Mouse (Mus musculus): Measurements from ENCODE around the gene Tepp. TPM values are rescaled to one million over a fixed set of nuclear protein-coding genes. Genes with fewer than 3 reads are reported as not detected.

The Tepp gene
- polyA plus RNA-seq (2016; fragmentation: Nextera tagmentation; extraction: Ambion mirVana), result 0.37 TPM in 1 of 2 replicates, not detected in the other

DNA sequence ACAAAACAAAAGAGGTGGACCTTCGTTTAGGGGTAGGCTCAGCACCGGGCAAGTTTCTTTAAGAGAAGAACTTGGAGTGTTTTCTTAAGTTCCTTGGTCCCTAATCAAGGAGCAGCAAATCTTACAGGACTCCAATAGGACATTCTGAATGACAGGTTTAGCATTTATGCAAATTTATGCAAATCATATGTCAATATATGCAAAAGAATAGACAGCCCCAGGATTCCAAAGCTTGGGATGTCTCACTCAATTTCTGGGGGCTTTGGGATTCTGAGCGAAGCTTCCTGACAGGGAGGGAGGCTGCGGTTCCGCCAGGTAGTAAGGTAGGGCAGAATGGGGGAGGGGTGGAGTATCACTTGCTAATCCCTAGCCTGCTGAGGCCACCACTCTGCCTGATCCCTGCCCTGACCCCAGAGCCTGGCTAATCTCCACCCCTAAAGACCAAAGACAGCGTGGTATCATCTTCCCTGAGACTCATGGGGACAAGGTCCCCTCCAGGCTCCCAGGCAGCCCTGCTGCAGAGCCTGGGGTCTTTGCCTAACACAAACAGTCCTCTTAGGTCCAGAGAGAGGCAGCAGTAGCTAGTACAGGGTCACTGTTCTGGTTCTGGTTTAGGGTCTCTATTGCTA, at the start of gene Tepp:
Gene Tepp (plus strand): TSS at position 225 of the 629 bp plus-strand sequence.
- WGBS, result 20% methylated on average over 6 of the region's 6 CpGs
- Histone ChIP-seq H3K4me3 (no peak within 1 kb of the TSS), H3K27ac (replicated peaks) (peak within 1 kb of the TSS; percentile 29), H3K9me3 (replicated peaks) (no peaks in the 10 kb centered on the region), H3K4me1 (peaks cover 15% of the 10 kb centered on the region), H3K27me3 (ENCODE audit: low read depth, poor library complexity, severe bottlenecking) (no peaks in the 10 kb centered on the region), H3K36me3 (no peaks in the 10 kb centered on the region)
- no peak for DNase-seq (ENCODE audit: low spot score)

DNA sequence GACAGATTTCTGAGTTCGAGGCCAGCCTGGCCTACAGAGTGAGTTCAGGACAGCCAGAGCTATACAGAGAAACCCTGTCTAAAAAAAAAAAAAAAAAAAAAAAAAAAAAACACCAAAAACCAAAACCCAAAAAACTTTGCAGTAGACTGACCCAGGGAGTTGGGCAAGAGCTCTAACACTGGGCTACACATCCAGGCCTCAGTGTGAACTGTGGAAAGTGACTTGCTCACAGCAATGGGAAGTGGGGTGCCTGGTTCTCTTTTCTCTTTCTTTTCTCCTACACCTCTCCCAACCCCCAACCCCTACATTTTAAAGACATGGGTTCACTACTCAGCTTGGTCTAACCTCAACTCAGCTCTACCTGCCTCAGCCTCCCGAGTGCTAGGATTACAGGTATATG, 48.2 kb upstream of the Tepp start:
- H3K4me3 ChIP-seq, result no peak overlapping the region
- no peaks in the 10 kb centered on the region for H3K4me1 ChIP-seq
- WGBS, result 83% methylated on average over 2 of the region's 2 CpGs
- no peak for DNase-seq (ENCODE audit: low spot score)
- no peaks in the 10 kb centered on the region for H3K27me3 ChIP-seq (ENCODE audit: low read depth, poor library complexity, severe bottlenecking)
- H3K27ac ChIP-seq (replicated peaks), result no peak overlapping the region
- no peaks in the 10 kb centered on the region for H3K36me3 ChIP-seq
- no peaks in the 10 kb centered on the region for H3K9me3 ChIP-seq (replicated peaks)

DNA sequence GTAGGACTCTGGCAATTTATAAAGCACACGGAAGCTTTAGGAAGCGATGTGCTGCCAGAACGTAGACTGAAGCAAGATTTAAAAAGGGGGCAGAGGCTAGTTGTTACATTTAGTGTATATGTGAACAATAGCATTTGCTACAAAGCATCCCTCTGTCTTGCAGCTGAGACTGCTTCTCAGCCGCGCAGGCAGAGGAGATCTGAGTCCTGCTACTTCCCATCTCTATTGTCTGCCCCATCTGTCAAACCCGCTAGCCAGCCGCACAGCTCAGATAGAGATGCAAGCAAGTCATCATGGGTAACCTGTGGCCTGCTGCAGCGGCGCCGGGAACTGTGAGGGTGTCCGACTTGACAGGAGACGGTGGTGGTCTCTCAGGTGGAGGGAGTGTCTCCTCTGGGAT, 39.9 kb upstream of the Tepp start:
- peak; percentile 18 for DNase-seq (ENCODE audit: low spot score)
- no peaks in the 10 kb centered on the region for H3K27me3 ChIP-seq (ENCODE audit: low read depth, poor library complexity, severe bottlenecking)
- no peak overlapping the region for H3K4me3 ChIP-seq
- H3K4me1 ChIP-seq, result peaks cover 14% of the 10 kb centered on the region
- H3K36me3 ChIP-seq, result no peaks in the 10 kb centered on the region
- 72% methylated on average over 12 of the region's 12 CpGs for WGBS
- no peak overlapping the region for H3K27ac ChIP-seq (replicated peaks)
- H3K9me3 ChIP-seq (replicated peaks), result no peaks in the 10 kb centered on the region

DNA sequence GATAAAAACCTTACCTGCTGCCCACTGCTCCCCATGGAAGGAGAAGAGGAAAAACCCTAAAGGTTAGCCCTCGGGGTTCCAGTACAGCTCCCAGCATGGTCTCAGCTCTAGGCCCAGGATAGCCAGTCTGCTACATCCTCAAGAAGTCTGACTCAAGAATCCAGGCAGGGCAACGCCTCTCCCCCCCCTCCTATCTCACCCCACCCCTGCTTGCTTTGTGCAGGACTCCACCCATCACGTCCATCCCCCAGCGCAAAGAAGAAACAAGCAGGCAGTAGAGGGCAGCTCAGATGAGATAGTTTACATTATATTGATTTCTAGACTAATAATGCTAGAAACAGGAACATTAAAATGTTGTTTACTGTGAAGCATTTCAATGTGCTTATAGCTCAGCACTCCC, 38.5 kb upstream of the Tepp start:
- Histone ChIP-seq H3K27ac (replicated peaks) (no peak overlapping the region), H3K27me3 (ENCODE audit: low read depth, poor library complexity, severe bottlenecking) (no peaks in the 10 kb centered on the region), H3K36me3 (no peaks in the 10 kb centered on the region), H3K4me3 (no peak overlapping the region), H3K4me1 (peaks cover 17% of the 10 kb centered on the region), H3K9me3 (replicated peaks) (no peaks in the 10 kb centered on the region)
- DNase-seq (ENCODE audit: low spot score), result no peak
- WGBS, result 41% methylated on average over 4 of the region's 4 CpGs

DNA sequence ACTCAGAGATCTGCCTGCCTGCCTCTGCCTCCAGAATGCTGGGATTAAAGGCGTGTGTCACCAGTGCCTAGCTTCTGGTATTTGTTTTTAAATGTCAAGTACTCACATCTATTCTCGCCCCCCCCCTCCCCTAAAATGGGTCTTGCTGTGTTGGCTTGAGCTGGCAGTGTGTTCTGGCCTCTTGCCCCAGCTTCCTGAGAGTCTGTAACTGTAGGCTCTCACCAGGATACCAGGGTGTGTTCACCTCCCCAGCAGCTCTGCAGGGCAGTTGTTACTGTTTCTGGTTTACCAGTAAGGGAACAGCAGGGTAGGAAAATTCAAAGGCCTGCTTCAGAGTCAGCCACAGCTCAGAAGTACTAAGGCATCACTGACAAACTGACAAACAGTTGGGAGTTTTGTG, 37.5 kb upstream of the Tepp start:
- DNase-seq (ENCODE audit: low spot score), result no peak
- H3K9me3 ChIP-seq (replicated peaks), result no peaks in the 10 kb centered on the region
- H3K36me3 ChIP-seq, result no peaks in the 10 kb centered on the region
- H3K27me3 ChIP-seq (ENCODE audit: low read depth, poor library complexity, severe bottlenecking), result no peaks in the 10 kb centered on the region
- 0 out of 2 replicates have a peak overlapping the region, but pooled peaks have one; percentile 23 for H3K27ac ChIP-seq (replicated peaks)
- H3K4me3 ChIP-seq, result no peak overlapping the region
- peaks cover 17% of the 10 kb centered on the region for H3K4me1 ChIP-seq
- WGBS, result 39% methylated on average over 2 of the region's 2 CpGs

DNA sequence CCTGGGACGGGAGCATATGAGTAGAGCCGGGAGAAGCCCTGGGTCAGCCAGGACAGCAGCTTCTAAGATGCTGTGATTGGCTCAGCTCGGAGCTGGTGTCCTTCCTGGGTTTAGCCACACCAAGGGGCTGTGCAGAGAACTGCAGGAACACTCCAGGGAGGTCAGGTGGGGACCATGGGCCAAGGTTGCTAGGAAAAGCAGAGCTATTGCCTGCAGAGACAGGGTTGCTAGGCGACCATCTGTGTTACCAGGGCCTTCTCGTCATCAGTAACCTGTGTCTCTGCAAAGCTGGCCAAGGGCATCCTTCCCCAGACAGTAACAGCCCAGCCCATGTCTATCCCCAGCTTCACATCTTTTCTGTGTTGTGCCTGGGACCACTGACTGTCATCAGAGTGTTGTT, 28.9 kb upstream of the Tepp start:
- Histone ChIP-seq H3K27ac (replicated peaks) (no peak overlapping the region), H3K9me3 (replicated peaks) (no peaks in the 10 kb centered on the region), H3K4me3 (no peak overlapping the region), H3K4me1 (no peaks in the 10 kb centered on the region), H3K27me3 (ENCODE audit: low read depth, poor library complexity, severe bottlenecking) (no peaks in the 10 kb centered on the region), H3K36me3 (no peaks in the 10 kb centered on the region)
- DNase-seq (ENCODE audit: low spot score), result no peak
- 68% methylated on average over 5 of the region's 5 CpGs for WGBS

DNA sequence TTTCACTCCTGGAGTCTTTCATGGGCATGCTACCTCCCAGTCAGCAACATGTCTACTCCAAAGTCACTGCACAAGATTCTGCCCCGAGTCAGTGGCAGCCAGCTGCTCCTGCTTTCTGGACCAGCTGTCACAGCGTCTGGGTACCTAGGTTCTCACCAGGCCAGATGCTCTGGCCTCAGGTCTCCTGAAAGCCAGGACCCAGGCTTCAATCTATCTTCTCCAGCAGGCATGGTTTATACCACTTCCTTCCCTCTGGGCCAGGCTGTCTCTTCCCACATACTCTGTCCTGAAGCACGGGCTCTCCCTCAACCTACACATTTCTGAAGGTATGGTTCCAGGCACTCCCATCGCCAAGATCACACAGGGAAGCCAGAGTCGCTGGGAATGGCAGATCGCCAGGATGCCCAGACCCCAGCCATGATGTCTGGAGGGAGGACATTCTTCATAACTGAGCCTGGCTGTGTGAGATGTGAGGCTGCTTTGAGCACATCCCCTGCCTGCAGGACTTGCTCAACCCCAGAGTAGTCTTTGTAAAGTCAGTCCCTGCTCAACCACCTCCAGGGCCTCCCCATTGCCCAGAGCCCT, 21.2 kb upstream of the Tepp start:
- no peaks in the 10 kb centered on the region for H3K36me3 ChIP-seq
- 84% methylated on average over 6 of the region's 6 CpGs for WGBS

DNA sequence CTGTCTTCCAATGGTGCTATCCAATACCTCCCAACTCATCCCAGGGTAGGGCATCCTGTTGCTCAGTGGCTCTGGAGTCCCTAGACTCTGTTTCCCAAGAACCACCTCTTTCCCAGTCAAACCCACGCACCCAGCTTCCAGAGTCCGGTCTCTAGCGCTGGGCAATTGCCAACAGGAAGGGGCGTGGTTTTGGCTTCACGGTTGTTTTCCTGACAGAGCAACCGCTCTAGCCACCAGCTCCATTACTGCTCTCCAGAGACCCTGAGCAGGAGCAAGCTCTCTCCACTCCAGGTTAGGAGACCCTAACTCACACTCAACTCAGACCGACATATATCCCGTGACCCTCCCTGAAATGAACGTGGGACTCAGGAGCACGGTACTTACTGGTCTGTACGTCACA, 17.2 kb upstream of the Tepp start:
- Histone ChIP-seq H3K36me3 (no peaks in the 10 kb centered on the region), H3K27me3 (ENCODE audit: low read depth, poor library complexity, severe bottlenecking) (no peaks in the 10 kb centered on the region), H3K4me3 (no peak overlapping the region), H3K4me1 (peaks cover 5% of the 10 kb centered on the region; the same call in 1 of the 2 replicates), H3K9me3 (replicated peaks) (no peaks in the 10 kb centered on the region), H3K27ac (replicated peaks) (no peak overlapping the region)
- 82% methylated on average over 11 of the region's 11 CpGs for whole genome bisulfite sequencing
- DNase-seq (ENCODE audit: low spot score), result no peak

More for the DNA sequence above, 21.2 kb upstream of the Tepp start:
- H3K4me3 ChIP-seq, result no peak overlapping the region
- no peak for DNase-seq (ENCODE audit: low spot score)
- H3K9me3 ChIP-seq (replicated peaks), result no peaks in the 10 kb centered on the region
- no peak overlapping the region for H3K27ac ChIP-seq (replicated peaks)
- H3K4me1 ChIP-seq, result no peaks in the 10 kb centered on the region
- no peaks in the 10 kb centered on the region for H3K27me3 ChIP-seq (ENCODE audit: low read depth, poor library complexity, severe bottlenecking)

DNA sequence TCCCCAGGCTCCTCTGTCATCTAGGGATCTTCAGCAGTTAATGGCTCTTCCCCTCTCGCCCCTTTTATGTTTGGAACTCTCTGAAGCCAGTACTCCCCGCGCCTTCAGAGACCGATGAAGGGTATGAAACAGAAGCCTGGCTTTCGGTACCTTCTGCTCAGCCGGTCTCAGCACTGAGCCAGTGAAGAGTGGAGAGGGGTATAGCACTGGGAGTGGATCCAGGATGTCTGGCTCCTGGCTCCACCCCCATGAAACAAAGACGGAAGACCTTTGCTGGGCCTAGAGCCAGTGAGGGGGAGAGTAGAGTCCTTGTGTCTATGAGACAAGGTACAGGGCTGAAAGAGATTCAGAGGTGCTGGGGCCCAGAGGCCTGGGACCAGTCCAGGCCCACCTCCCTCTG, 16.5 kb upstream of the Tepp start:
- no peak for DNase-seq (ENCODE audit: low spot score)
- H3K27ac ChIP-seq (replicated peaks), result no peak overlapping the region
- no peaks in the 10 kb centered on the region for H3K36me3 ChIP-seq
- H3K9me3 ChIP-seq (replicated peaks), result no peaks in the 10 kb centered on the region
- H3K4me3 ChIP-seq, result no peak overlapping the region
- H3K4me1 ChIP-seq, result peaks cover 5% of the 10 kb centered on the region; the same call in 1 of the 2 replicates
- no peaks in the 10 kb centered on the region for H3K27me3 ChIP-seq (ENCODE audit: low read depth, poor library complexity, severe bottlenecking)
- 71% methylated on average over 7 of the region's 7 CpGs for WGBS

DNA sequence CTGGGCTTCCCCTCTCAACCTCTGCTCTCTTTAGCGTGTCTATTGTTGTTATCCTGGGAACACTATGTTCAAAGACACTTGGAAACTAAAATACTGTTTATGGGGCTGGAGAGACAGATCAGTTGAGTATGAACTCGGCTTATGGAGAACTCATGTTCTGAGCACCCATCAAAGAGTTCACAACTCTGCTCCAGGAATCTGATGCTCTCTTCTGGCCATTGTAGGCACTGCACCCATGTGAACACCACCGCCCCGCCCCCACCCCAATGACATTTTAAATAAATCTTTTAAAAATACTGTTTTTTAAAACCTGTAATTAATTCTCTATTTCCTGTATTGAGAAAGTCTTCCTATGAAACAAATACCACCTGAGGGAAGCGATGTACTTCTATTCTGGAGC, 8.0 kb upstream of the Tepp start:
- Histone ChIP-seq H3K4me1 (peaks cover 3% of the 10 kb centered on the region; the same call in 1 of the 2 replicates), H3K9me3 (replicated peaks) (no peaks in the 10 kb centered on the region), H3K36me3 (no peaks in the 10 kb centered on the region), H3K4me3 (no peak overlapping the region), H3K27ac (replicated peaks) (no peak overlapping the region), H3K27me3 (ENCODE audit: low read depth, poor library complexity, severe bottlenecking) (no peaks in the 10 kb centered on the region)
- DNase-seq (ENCODE audit: low spot score), result no peak
- 26% methylated on average over 5 of the region's 5 CpGs for WGBS

DNA sequence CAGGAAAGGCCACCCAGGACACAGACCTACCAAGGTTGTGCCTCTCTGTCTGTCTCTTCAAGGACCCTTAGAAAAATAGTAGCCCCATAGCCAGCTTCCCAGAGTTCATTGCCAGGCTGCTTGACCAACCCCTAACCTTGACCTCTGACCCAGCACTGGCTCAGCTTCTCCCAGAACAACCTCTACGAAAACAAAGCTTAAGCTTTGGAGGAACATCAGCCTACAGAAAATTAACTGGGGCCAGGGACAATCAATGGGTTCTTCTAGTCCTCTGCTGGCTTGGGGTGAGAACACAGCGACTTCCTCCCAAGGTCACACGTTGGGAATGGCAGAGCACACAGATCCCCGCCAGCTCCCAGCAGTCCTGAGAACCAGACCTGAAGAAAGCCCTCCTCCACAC, 4.8 kb upstream of the Tepp start:
- Histone ChIP-seq H3K4me3 (no peak overlapping the region), H3K36me3 (no peaks in the 10 kb centered on the region), H3K4me1 (peaks cover 5% of the 10 kb centered on the region), H3K27ac (replicated peaks) (no peak overlapping the region), H3K9me3 (replicated peaks) (no peaks in the 10 kb centered on the region), H3K27me3 (ENCODE audit: low read depth, poor library complexity, severe bottlenecking) (no peaks in the 10 kb centered on the region)
- WGBS, result 73% methylated on average over 4 of the region's 4 CpGs
- DNase-seq (ENCODE audit: low spot score), result no peak

DNA sequence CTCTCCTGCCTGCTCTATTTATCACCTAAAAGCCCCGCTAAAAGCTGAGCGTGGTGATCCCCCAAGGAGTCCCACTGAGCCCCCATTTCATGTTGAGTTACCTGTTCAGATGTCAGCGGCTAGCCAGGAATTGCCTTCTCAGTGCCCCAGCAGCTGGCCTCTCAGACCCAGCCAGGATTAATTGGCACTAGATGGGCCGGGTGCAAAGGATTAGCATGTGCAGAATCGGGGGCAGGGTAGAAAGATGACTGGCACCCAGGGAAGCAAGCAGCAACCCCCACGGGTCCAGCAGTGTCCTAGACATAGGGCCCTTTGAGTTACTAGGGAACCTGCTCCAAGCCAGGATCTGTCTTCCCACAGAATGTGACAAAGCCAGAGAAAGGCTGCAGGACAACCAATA, 3.9 kb upstream of the Tepp start, which contains the start of gene Cngb1:
Gene Cngb1 (minus strand): TSS at position 155 of the 400 bp plus-strand sequence.
- 53% methylated on average over 6 of the region's 6 CpGs for WGBS
- no peaks in the 10 kb centered on the region for H3K9me3 ChIP-seq (replicated peaks)
- peaks cover 14% of the 10 kb centered on the region for H3K4me1 ChIP-seq
- H3K27me3 ChIP-seq (ENCODE audit: low read depth, poor library complexity, severe bottlenecking), result no peaks in the 10 kb centered on the region
- no peak for DNase-seq (ENCODE audit: low spot score)
- H3K4me3 ChIP-seq, result no peak within 1 kb of the TSS
- H3K36me3 ChIP-seq, result no peaks in the 10 kb centered on the region
- no peak within 1 kb of the TSS for H3K27ac ChIP-seq (replicated peaks)

DNA sequence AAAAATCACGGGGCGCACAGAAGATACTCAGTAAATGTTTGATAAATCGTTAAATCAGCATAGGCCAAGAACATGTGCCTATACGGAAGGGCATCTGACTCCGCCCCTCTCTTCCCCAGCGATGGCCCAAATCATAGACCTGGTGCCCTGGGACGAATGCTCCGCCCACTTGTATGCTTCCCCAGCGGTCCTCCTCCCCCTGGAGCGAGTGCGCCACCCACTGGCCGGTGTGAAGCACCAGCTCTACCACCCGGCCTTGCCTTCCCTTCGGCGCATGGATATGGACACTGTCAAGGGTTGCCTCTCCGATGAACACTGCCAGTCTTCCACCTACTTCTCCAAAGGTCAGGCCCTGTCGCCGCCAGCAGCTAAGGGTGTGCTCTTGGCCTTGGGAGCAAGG, 2.5 kb downstream of the Tepp start:
- no peaks in the 10 kb centered on the region for H3K36me3 ChIP-seq
- no peaks in the 10 kb centered on the region for H3K9me3 ChIP-seq (replicated peaks)
- H3K27me3 ChIP-seq (ENCODE audit: low read depth, poor library complexity, severe bottlenecking), result no peaks in the 10 kb centered on the region
- H3K4me1 ChIP-seq, result peaks cover 15% of the 10 kb centered on the region
- no peak overlapping the region for H3K27ac ChIP-seq (replicated peaks)
- DNase-seq (ENCODE audit: low spot score), result no peak
- H3K4me3 ChIP-seq, result no peak overlapping the region
- WGBS, result 70% methylated on average over 18 of the region's 18 CpGs
